Mouse (Mus musculus): ENCODE data around the gene Pear1. TPM values are rescaled to one million over a fixed set of nuclear protein-coding genes. Genes with fewer than 3 reads are reported as not detected.

Gene Pear1
- total RNA-seq, 2 experiments from 2014 or later, result 0.98 to 1.3 TPM

GRCm38 (mm10) chr3:87812413-87812812 lies 11.7 kb downstream of the Pear1 start:
- no peak for ATAC-seq (replicated peaks; ENCODE audit: low FRiP score, poor library complexity, severe bottlenecking)

GRCm38 (mm10) chr3:87811297-87811696 lies 12.8 kb downstream of the Pear1 start:
- ATAC-seq (replicated peaks; ENCODE audit: low FRiP score, poor library complexity, severe bottlenecking), result no peak

GRCm38 (mm10) chr3:87809322-87809962 lies 14.7 kb downstream of the Pear1 start:
- 0 out of 2 replicates have a peak, but pooled peaks have one; percentile 9 for ATAC-seq (replicated peaks; ENCODE audit: low FRiP score, poor library complexity, severe bottlenecking)

GRCm38 (mm10) chr3:87804038-87804677 lies 19.9 kb downstream of the Pear1 start:
- ATAC-seq (replicated peaks; ENCODE audit: low FRiP score, poor library complexity, severe bottlenecking), result no peak

GRCm38 (mm10) chr3:87801681-87802080 lies 22.4 kb downstream of the Pear1 start:
- no peak for ATAC-seq (replicated peaks; ENCODE audit: low FRiP score, poor library complexity, severe bottlenecking)

- no peak for ATAC-seq (replicated peaks; ENCODE audit: low FRiP score, poor library complexity, severe bottlenecking)
Observed at GRCm38 (mm10) chr3:87796736-87797334, 27.3 kb downstream of the Pear1 start, which contains the start of gene Insrr. TSS of gene Insrr (plus strand) at chr3:87796951.

GRCm38 (mm10) chr3:87795336-87796277 lies 28.5 kb downstream of the Pear1 start:
- ATAC-seq (replicated peaks; ENCODE audit: low FRiP score, poor library complexity, severe bottlenecking), result no peak

GRCm38 (mm10) chr3:87794922-87795325 lies 29.2 kb downstream of the Pear1 start, which contains the start of gene Ntrk1:
TSS of gene Ntrk1 (minus strand) at chr3:87795162.
- ATAC-seq (replicated peaks; ENCODE audit: low FRiP score, poor library complexity, severe bottlenecking), result no peak

- ATAC-seq (replicated peaks; ENCODE audit: low FRiP score, poor library complexity, severe bottlenecking), result no peak
Observed at GRCm38 (mm10) chr3:87789768-87790167, 34.3 kb downstream of the Pear1 start.

GRCm38 (mm10) chr3:87789248-87789647 lies 34.9 kb downstream of the Pear1 start:
- ATAC-seq (replicated peaks; ENCODE audit: low FRiP score, poor library complexity, severe bottlenecking), result no peak

- no peak for ATAC-seq (replicated peaks; ENCODE audit: low FRiP score, poor library complexity, severe bottlenecking)
Observed at GRCm38 (mm10) chr3:87785626-87786214, 38.4 kb downstream of the Pear1 start.

GRCm38 (mm10) chr3:87785156-87785555 lies 39.0 kb downstream of the Pear1 start:
- ATAC-seq (replicated peaks; ENCODE audit: low FRiP score, poor library complexity, severe bottlenecking), result no peak

- ATAC-seq (replicated peaks; ENCODE audit: low FRiP score, poor library complexity, severe bottlenecking), result no peak
Observed at GRCm38 (mm10) chr3:87783282-87784023, 40.7 kb downstream of the Pear1 start.

GRCm38 (mm10) chr3:87779086-87779485 lies 45.0 kb downstream of the Pear1 start:
- no peak for ATAC-seq (replicated peaks; ENCODE audit: low FRiP score, poor library complexity, severe bottlenecking)

- ATAC-seq (replicated peaks; ENCODE audit: low FRiP score, poor library complexity, severe bottlenecking), result no peak
Observed at GRCm38 (mm10) chr3:87778283-87778682, 45.8 kb downstream of the Pear1 start.

GRCm38 (mm10) chr3:87771088-87771487 lies 53.0 kb downstream of the Pear1 start:
- no peak for ATAC-seq (replicated peaks; ENCODE audit: low FRiP score, poor library complexity, severe bottlenecking)

GRCm38 (mm10) chr3:87770280-87770679 lies 53.8 kb downstream of the Pear1 start:
- ATAC-seq (replicated peaks; ENCODE audit: low FRiP score, poor library complexity, severe bottlenecking), result no peak

- no peak for ATAC-seq (replicated peaks; ENCODE audit: low FRiP score, poor library complexity, severe bottlenecking)
Observed at GRCm38 (mm10) chr3:87769506-87769905, 54.6 kb downstream of the Pear1 start.

- ATAC-seq (replicated peaks; ENCODE audit: low FRiP score, poor library complexity, severe bottlenecking), result no peak
Observed at GRCm38 (mm10) chr3:87768844-87769243, 55.3 kb downstream of the Pear1 start.
